Mouse (Mus musculus): Measurements from ENCODE around the gene BC051142. TPM values are rescaled to one million over a fixed set of nuclear protein-coding genes. Genes with fewer than 3 reads are reported as not detected.

Gene BC051142
- polyA plus RNA-seq, 1 experiment from 2014 or later = 2.1 TPM

DNA sequence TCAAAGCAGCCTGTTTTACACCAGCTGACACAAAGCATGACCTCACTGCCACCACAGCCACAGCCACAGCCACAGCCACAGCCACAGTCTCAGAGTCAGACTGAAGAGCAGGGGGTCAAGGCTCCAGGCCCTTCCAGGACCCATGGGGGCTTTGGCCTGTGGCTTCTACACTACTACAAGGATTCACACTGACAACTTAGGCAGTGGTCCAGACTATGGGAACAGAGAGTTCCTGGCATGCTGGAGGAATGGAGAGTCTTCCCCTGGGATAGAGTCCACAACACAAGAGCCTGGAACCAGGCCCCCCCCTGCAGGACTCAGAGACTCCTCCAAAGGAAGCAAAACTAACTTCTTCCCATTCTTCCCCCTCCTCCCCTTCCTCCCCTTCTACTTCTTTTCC, 109.0 kb downstream of the BC051142 start:
- no peak overlapping the region for H3K4me2 ChIP-seq (ENCODE audit: low read depth, low read length, severe bottlenecking)
- no peak for DNase-seq (ENCODE audit: low spot score)
- H3K9me3 ChIP-seq (ENCODE audit: control insufficient read depth, low read length) = no peaks in the 10 kb centered on the region
- H3K27me3 ChIP-seq (ENCODE audit: control insufficient read depth, insufficient read depth, low read length) = no peaks in the 10 kb centered on the region
- H3K9ac ChIP-seq (ENCODE audit: low read length) = no peak overlapping the region
- no peak overlapping the region for H3K4me3 ChIP-seq (ENCODE audit: low read depth, low read length)
- ATAC-seq (replicated peaks; ENCODE audit: low FRiP score) = no peak
- no peaks in the 10 kb centered on the region for H3K4me1 ChIP-seq (replicated peaks; ENCODE audit: control insufficient read depth, insufficient read depth, low read length)
- H3K27ac ChIP-seq (ENCODE audit: low read depth, low read length) = no peak overlapping the region
- H3K36me3 ChIP-seq (ENCODE audit: control insufficient read depth, insufficient read depth, low read length) = no peaks in the 10 kb centered on the region

Other genes with a start within 250 kb of the BC051142 start
- gene H2-DMb1, start 245.7 kb upstream of the BC051142 start, polyA plus RNA-seq (2014; fragmentation: Nextera tagmentation; extraction: Ambion mirVana) = 0.15 and 0.87 TPM in 2 replicates
- gene Tap1, start 211.3 kb upstream of the BC051142 start, polyA plus RNA-seq (2014; fragmentation: Nextera tagmentation; extraction: Ambion mirVana) = 1.6 and 1.7 TPM in 2 replicates
- gene Psmb9, start 211.1 kb upstream of the BC051142 start, polyA plus RNA-seq (2014; fragmentation: Nextera tagmentation; extraction: Ambion mirVana) = 0.99 and 1.6 TPM in 2 replicates
- 1.5 and 1.6 TPM in 2 replicates for gene Psmb8, start 201.1 kb upstream of the BC051142 start, polyA plus RNA-seq (2014; fragmentation: Nextera tagmentation; extraction: Ambion mirVana)
- 0.11 and 0.41 TPM in 2 replicates for gene Tap2, start 195.3 kb upstream of the BC051142 start, polyA plus RNA-seq (2014; fragmentation: Nextera tagmentation; extraction: Ambion mirVana)
- gene H2-Ob, start 159.9 kb upstream of the BC051142 start, polyA plus RNA-seq (2014; fragmentation: Nextera tagmentation; extraction: Ambion mirVana) = not detected in 2 replicates
- 3.0 and 3.6 TPM in 2 replicates for gene H2-Ab1, start 141.1 kb upstream of the BC051142 start, polyA plus RNA-seq (2014; fragmentation: Nextera tagmentation; extraction: Ambion mirVana)
- not detected in 2 replicates for gene H2-Aa, start 111.0 kb upstream of the BC051142 start, polyA plus RNA-seq (2014; fragmentation: Nextera tagmentation; extraction: Ambion mirVana)
- gene H2-Eb1, start 93.0 kb upstream of the BC051142 start, polyA plus RNA-seq (2014; fragmentation: Nextera tagmentation; extraction: Ambion mirVana) = 0.92 and 0.99 TPM in 2 replicates
- not detected in 2 replicates for gene H2-Eb2, start 73.2 kb upstream of the BC051142 start, polyA plus RNA-seq (2014; fragmentation: Nextera tagmentation; extraction: Ambion mirVana)
- not detected in 2 replicates for gene Btnl2, start 44.0 kb upstream of the BC051142 start, polyA plus RNA-seq (2014; fragmentation: Nextera tagmentation; extraction: Ambion mirVana)
- not detected in 2 replicates for gene Btnl1, start 21.7 kb upstream of the BC051142 start, polyA plus RNA-seq (2014; fragmentation: Nextera tagmentation; extraction: Ambion mirVana)
- gene Btnl4, start 78.5 kb downstream of the BC051142 start, polyA plus RNA-seq (2014; fragmentation: Nextera tagmentation; extraction: Ambion mirVana) = not detected in 2 replicates
- gene Btnl6, start 118.5 kb downstream of the BC051142 start, polyA plus RNA-seq (2014; fragmentation: Nextera tagmentation; extraction: Ambion mirVana) = not detected in 2 replicates
- 5.9 and 8.7 TPM in 2 replicates for gene Notch4, start 165.4 kb downstream of the BC051142 start, polyA plus RNA-seq (2014; fragmentation: Nextera tagmentation; extraction: Ambion mirVana)
- 2.6 and 4.3 TPM in 2 replicates for gene Gpsm3, start 191.0 kb downstream of the BC051142 start, polyA plus RNA-seq (2014; fragmentation: Nextera tagmentation; extraction: Ambion mirVana)
- 17.8 and 17.9 TPM in 2 replicates for gene Pbx2, start 192.4 kb downstream of the BC051142 start, polyA plus RNA-seq (2014; fragmentation: Nextera tagmentation; extraction: Ambion mirVana)
- 2.4 and 4.0 TPM in 2 replicates for gene Ager, start 199.0 kb downstream of the BC051142 start, polyA plus RNA-seq (2014; fragmentation: Nextera tagmentation; extraction: Ambion mirVana)
- gene Rnf5, start 204.9 kb downstream of the BC051142 start, polyA plus RNA-seq (2014; fragmentation: Nextera tagmentation; extraction: Ambion mirVana) = 158 and 169 TPM in 2 replicates
- gene Agpat1, start 205.4 kb downstream of the BC051142 start, polyA plus RNA-seq (2014; fragmentation: Nextera tagmentation; extraction: Ambion mirVana) = 93.4 and 101 TPM in 2 replicates
- 1.6 and 2.3 TPM in 2 replicates for gene Egfl8, start 217.2 kb downstream of the BC051142 start, polyA plus RNA-seq (2014; fragmentation: Nextera tagmentation; extraction: Ambion mirVana)
- 26.4 and 29.0 TPM in 2 replicates for gene Ppt2, start 229.7 kb downstream of the BC051142 start, polyA plus RNA-seq (2014; fragmentation: Nextera tagmentation; extraction: Ambion mirVana)
- 2.4 and 2.7 TPM in 2 replicates for gene Prrt1, start 230.7 kb downstream of the BC051142 start, polyA plus RNA-seq (2014; fragmentation: Nextera tagmentation; extraction: Ambion mirVana)
- gene Fkbpl, start 245.9 kb downstream of the BC051142 start, polyA plus RNA-seq (2014; fragmentation: Nextera tagmentation; extraction: Ambion mirVana) = 14.5 and 18.2 TPM in 2 replicates
- gene Atf6b, start 248.3 kb downstream of the BC051142 start, polyA plus RNA-seq (2014; fragmentation: Nextera tagmentation; extraction: Ambion mirVana) = 79.5 and 82.9 TPM in 2 replicates

Measured in forebrain, embryonic 11.5 days (tissue).